Mouse (Mus musculus): ENCODE measurements around the gene Adamts4.

DNA sequence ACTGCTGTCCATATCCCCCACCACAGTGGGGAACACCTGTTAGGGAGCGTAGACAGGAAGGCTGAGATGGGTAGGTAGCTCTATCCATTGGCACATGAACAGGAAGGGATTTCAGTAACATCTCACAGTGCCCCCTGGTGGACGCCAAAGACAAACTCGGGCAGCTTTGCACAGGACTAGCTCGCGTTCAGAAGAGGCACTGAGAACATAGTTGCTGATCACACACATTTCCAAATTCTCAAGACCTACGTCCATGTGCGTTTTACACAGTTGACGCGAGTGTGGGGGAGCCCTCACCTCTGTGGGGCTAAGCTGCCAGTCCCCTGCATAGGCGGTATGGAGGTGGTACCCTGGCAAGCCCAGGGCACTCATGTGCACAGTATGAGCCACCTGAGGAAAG, 29.4 kb upstream of the Adamts4 start:
- TF ChIP-seq EP300 (IDR thresholded peaks at IDR 0.05; ENCODE audit: low read depth) = no peak
- TF ChIP-seq CTCF (IDR thresholded peaks at IDR 0.05; ENCODE audit: low read depth) = peak; percentile 92

All from heart, postnatal 0 days (tissue).